Mouse (Mus musculus) forebrain, embryonic 13.5 days (tissue): ENCODE measurements at regions not wholly inside any gene's neighbourhood (a gene's known extent, or its start where the extent isn't known, plus 50 kb on each side); places are given as distances from the start of the nearest gene placed in this dataset.

Experiments used
- ATAC-seq: fragments of 200-750 bp; cut with Nextera tagmentation; 2 replicates; pipeline ENCODE4 v1.8.0; 2017
- H3K27ac ChIP-seq: fragments of 300-500 bp; sonication (generic); 2 replicates; pipeline ENCODE4 v1.5.1; 2015; ENCODE audit warnings: inconsistent platforms, mild to moderate bottlenecking, moderate library complexity
- H3K27me3 ChIP-seq: fragments of 300-500 bp; sonication (generic); 2 replicates; pipeline ENCODE4 v1.6.1; 2015; ENCODE audit warnings: mild to moderate bottlenecking, inconsistent platforms
- H3K36me3 ChIP-seq: fragments of 300-500 bp; sonication (generic); 2 replicates; pipeline ENCODE4 v1.6.1; 2015; ENCODE audit warnings: mild to moderate bottlenecking, inconsistent platforms; ENCODE audit not compliant: poor library complexity, severe bottlenecking
- H3K4me1 ChIP-seq: fragments of 300-500 bp; sonication (generic); 2 replicates; pipeline ENCODE4 v1.6.1; 2015; ENCODE audit warnings: inconsistent platforms
- H3K4me2 ChIP-seq: fragments of 300-500 bp; sonication (generic); 2 replicates; pipeline ENCODE4 v1.6.1; 2015; ENCODE audit warnings: inconsistent platforms, mild to moderate bottlenecking, moderate library complexity
- H3K4me3 ChIP-seq: fragments of 300-500 bp; sonication (generic); 2 replicates; pipeline ENCODE4 v1.5.1; 2015; ENCODE audit warnings: mild to moderate bottlenecking, inconsistent platforms
- H3K9ac ChIP-seq: fragments of 300-500 bp; sonication (generic); 2 replicates; pipeline ENCODE4 v1.6.1; 2015; ENCODE audit warnings: mild to moderate bottlenecking, inconsistent platforms
- H3K9me3 ChIP-seq: fragments of 300-500 bp; sonication (generic); replicated peaks from 2 replicates; pipeline ENCODE4 v1.6.1; 2016; ENCODE audit warnings: inconsistent platforms
- WGBS: fragments of 180-500 bp; shearing (Covaris S2); methylation state at CpG from one replicate; pipeline ENCODE4 v1.1.7; 2015; 5-methylcytosine and 5-hydroxymethylcytosine counted together

GRCm38 (mm10) chr2:46230791-46231450, 1113.7 kb upstream of the Zeb2 start:
- ATAC-seq: no peak
- WGBS: 75% methylated on average over 2 of the region's 2 CpGs

DNA sequence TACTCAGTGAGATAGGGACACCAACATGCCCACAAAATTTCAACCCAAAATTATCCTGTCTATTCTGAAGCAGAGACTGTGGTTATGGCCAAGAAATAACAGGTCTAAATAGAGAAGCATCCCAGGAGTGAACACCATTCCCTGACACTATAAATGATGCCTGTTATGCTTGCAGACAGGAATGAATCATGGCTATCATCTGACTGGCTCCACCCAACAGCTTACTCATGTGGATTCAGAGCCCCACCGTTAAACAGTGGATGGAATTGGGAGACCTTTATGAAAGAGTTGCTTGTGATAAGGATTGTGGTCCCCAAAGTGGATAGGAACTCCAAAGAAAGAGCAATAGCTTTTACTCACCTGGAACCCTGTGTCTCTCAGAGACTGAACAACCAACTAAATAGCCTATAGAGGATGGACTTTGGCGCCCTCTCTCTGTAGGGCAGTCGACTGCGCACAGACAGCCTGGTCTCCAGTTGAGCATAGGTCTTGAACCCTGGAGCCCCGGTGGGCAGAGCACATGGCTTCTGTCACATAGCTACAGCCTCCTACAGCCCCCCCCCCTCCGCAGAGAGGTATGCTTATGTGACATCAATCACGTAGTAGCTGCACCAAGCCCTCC, 1101.3 kb upstream of the Zeb2 start:
- Histone ChIP-seq H3K9me3 (no peaks in the 10 kb centered on the region), H3K4me3 (no peak overlapping the region), H3K4me1 (no peaks in the 10 kb centered on the region), H3K9ac (no peak overlapping the region), H3K36me3 (no peaks in the 10 kb centered on the region), H3K27me3 (no peaks in the 10 kb centered on the region), H3K4me2 (no peak overlapping the region), H3K27ac (no peak overlapping the region)
- 94% methylated on average over 7 of the region's 7 CpGs for WGBS
- ATAC-seq: no peak

More at GRCm38 (mm10) chr2:46230791-46231450, 1113.7 kb upstream of the Zeb2 start:
- H3K9me3 ChIP-seq: no peaks in the 10 kb centered on the region
- no peaks in the 10 kb centered on the region for H3K27me3 ChIP-seq
- no peak overlapping the region for H3K9ac ChIP-seq
- H3K27ac ChIP-seq: no peak overlapping the region
- H3K4me1 ChIP-seq: no peaks in the 10 kb centered on the region
- H3K4me2 ChIP-seq: no peak overlapping the region
- H3K36me3 ChIP-seq: no peaks in the 10 kb centered on the region
- H3K4me3 ChIP-seq: no peak overlapping the region

DNA sequence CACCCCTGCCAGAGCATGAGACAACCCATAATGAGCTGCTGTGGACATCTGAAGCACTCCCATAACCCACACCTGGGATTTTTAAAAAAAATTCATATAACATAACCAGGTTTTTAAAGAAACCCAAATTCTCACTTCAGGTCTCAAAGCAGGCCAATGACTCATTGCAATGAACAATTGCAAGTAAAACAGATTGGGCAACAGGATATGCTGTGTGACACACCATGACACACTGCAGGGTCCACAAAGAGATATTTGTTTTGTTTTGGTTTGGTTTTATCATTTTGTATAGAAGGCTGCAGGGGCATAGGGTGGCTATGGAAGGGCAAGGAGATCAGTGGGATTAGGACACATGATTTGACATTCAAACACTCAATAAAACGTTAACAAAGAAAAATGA, 1082.1 kb upstream of the Zeb2 start:
- ATAC-seq: no peak
- 63% methylated on average over 1 of the region's 1 CpGs for WGBS
- Histone ChIP-seq H3K4me1 (no peaks in the 10 kb centered on the region), H3K27ac (no peak overlapping the region), H3K36me3 (no peaks in the 10 kb centered on the region), H3K9me3 (no peaks in the 10 kb centered on the region), H3K27me3 (no peaks in the 10 kb centered on the region), H3K4me3 (no peak overlapping the region), H3K4me2 (no peak overlapping the region), H3K9ac (no peak overlapping the region)

DNA sequence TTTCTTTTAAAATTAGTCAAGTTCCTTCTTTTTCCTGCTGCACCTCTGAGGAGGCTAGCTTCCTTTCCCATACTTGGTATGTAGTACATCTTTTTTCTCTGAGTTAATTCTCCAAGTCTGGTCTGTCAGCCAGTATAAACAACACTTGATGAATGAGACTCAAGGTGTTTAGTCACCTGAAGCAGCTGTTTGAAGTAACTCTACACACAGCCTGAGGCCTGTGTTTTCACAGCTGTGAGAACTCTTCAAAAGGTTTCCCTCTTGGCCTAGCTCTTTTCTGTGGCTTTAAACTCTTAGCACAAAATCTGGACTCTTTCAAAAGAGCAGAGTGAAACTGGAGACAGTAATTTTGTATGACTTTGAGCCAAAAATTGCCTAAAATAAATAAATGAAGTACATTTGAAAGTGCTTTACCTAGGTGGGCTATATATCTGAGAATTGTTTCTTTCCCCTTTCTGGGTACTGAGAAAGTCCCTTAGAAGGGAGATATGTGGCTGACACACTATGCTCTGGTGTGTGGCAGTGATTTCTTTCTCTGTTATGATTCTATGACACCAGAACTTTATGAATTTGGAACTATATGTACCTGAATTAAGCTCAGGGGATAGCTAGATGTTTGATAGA, 1070.2 kb upstream of the Zeb2 start:
- Histone ChIP-seq H3K4me1 (no peaks in the 10 kb centered on the region), H3K9me3 (no peaks in the 10 kb centered on the region), H3K9ac (no peak overlapping the region), H3K36me3 (no peaks in the 10 kb centered on the region), H3K27me3 (no peaks in the 10 kb centered on the region), H3K4me3 (no peak overlapping the region), H3K4me2 (no peak overlapping the region), H3K27ac (no peak overlapping the region)
- ATAC-seq: no peak

DNA sequence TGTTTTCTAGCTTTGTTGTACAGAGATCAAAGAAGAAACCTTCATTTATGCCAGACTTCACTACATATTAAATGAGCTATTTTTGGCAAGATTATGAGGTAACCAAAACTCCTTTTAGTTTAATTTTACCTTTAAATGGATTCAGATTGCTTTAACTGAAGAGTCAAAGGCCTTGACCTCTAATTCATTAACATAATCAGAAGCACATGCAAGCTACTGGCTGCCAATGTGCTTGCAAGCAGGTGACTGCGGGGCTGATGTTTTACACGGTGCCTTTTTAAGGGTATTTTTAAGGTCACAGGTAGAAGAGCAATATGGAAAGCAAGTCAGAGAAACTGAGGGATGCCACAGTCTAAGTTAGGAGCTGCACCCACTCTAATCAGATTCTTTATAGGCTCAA, 1066.0 kb upstream of the Zeb2 start:
- Histone ChIP-seq H3K9ac (no peak overlapping the region), H3K4me1 (no peaks in the 10 kb centered on the region), H3K9me3 (no peaks in the 10 kb centered on the region), H3K4me3 (no peak overlapping the region), H3K27me3 (no peaks in the 10 kb centered on the region), H3K27ac (no peak overlapping the region), H3K36me3 (no peaks in the 10 kb centered on the region), H3K4me2 (no peak overlapping the region)
- no peak for ATAC-seq
- WGBS: 85% methylated on average over 2 of the region's 2 CpGs

- Histone ChIP-seq H3K27me3 (no peaks in the 10 kb centered on the region), H3K4me3 (no peak overlapping the region), H3K36me3 (no peaks in the 10 kb centered on the region), H3K9me3 (no peaks in the 10 kb centered on the region), H3K9ac (no peak overlapping the region), H3K4me2 (no peak overlapping the region), H3K4me1 (no peaks in the 10 kb centered on the region), H3K27ac (no peak overlapping the region)
- 82% methylated on average over 4 of the region's 4 CpGs for WGBS
- no peak for ATAC-seq
Observed at GRCm38 (mm10) chr2:46179741-46180140, 1062.5 kb upstream of the Zeb2 start.

- H3K27ac ChIP-seq: no peak overlapping the region
- H3K9ac ChIP-seq: no peak overlapping the region
- WGBS: 65% methylated on average over 1 of the region's 1 CpGs
- no peaks in the 10 kb centered on the region for H3K9me3 ChIP-seq
- no peaks in the 10 kb centered on the region for H3K27me3 ChIP-seq
- H3K4me2 ChIP-seq: no peak overlapping the region
- no peak overlapping the region for H3K4me3 ChIP-seq
- H3K36me3 ChIP-seq: no peaks in the 10 kb centered on the region
- ATAC-seq: no peak
- no peaks in the 10 kb centered on the region for H3K4me1 ChIP-seq
Observed at GRCm38 (mm10) chr2:46168488-46168887, 1051.3 kb upstream of the Zeb2 start.

- Histone ChIP-seq H3K27ac (no peak overlapping the region), H3K36me3 (no peaks in the 10 kb centered on the region), H3K9ac (no peak overlapping the region), H3K9me3 (no peaks in the 10 kb centered on the region), H3K4me1 (no peaks in the 10 kb centered on the region), H3K4me2 (no peak overlapping the region), H3K27me3 (no peaks in the 10 kb centered on the region), H3K4me3 (no peak overlapping the region)
- WGBS: 96% methylated on average over 3 of the region's 3 CpGs
- ATAC-seq: no peak
Observed at GRCm38 (mm10) chr2:46149848-46150247, 1032.7 kb upstream of the Zeb2 start.

- Histone ChIP-seq H3K9ac (no peak overlapping the region), H3K36me3 (no peaks in the 10 kb centered on the region), H3K27ac (no peak overlapping the region), H3K4me2 (no peak overlapping the region), H3K9me3 (no peaks in the 10 kb centered on the region), H3K4me1 (no peaks in the 10 kb centered on the region), H3K4me3 (no peak overlapping the region), H3K27me3 (no peaks in the 10 kb centered on the region)
- 23% methylated on average over 3 of the region's 3 CpGs for WGBS
- ATAC-seq: no peak
Observed at GRCm38 (mm10) chr2:46119871-46120270, 1002.7 kb upstream of the Zeb2 start.

GRCm38 (mm10) chr2:46106991-46107390, 989.8 kb upstream of the Zeb2 start:
- H3K9me3 ChIP-seq: no peaks in the 10 kb centered on the region
- no peak for ATAC-seq
- no peak overlapping the region for H3K27ac ChIP-seq
- no peaks in the 10 kb centered on the region for H3K4me1 ChIP-seq
- H3K4me2 ChIP-seq: no peak overlapping the region
- no peaks in the 10 kb centered on the region for H3K36me3 ChIP-seq
- H3K27me3 ChIP-seq: no peaks in the 10 kb centered on the region
- no peak overlapping the region for H3K9ac ChIP-seq
- H3K4me3 ChIP-seq: no peak overlapping the region

- Histone ChIP-seq H3K4me3 (no peak overlapping the region), H3K36me3 (no peaks in the 10 kb centered on the region), H3K27me3 (no peaks in the 10 kb centered on the region), H3K9me3 (no peaks in the 10 kb centered on the region), H3K4me2 (no peak overlapping the region), H3K27ac (no peak overlapping the region), H3K4me1 (no peaks in the 10 kb centered on the region), H3K9ac (no peak overlapping the region)
- 61% methylated on average over 7 of the region's 7 CpGs for WGBS
- 0 out of 2 replicates have a peak, but pooled peaks have one; percentile 36 for ATAC-seq
Observed at GRCm38 (mm10) chr2:46065034-46065802, 948.0 kb upstream of the Zeb2 start.

GRCm38 (mm10) chr2:46055729-46056128, 938.5 kb upstream of the Zeb2 start:
- Histone ChIP-seq H3K27me3 (no peaks in the 10 kb centered on the region), H3K36me3 (no peaks in the 10 kb centered on the region), H3K4me2 (no peak overlapping the region), H3K4me3 (no peak overlapping the region), H3K4me1 (0 out of 2 replicates have a peak, but pooled peaks cover 4% of the 10 kb centered on the region), H3K9me3 (no peaks in the 10 kb centered on the region), H3K27ac (no peak overlapping the region), H3K9ac (no peak overlapping the region)
- ATAC-seq: no peak
- 87% methylated on average over 8 of the region's 8 CpGs for WGBS
